Mouse (Mus musculus) left cerebral cortex, postnatal 10 days (tissue): ENCODE results near the gene Elovl6. TPM values are rescaled to one million over a fixed set of nuclear protein-coding genes. Genes with fewer than 3 reads are reported as not detected.

Source experiments
- DNase-seq, 2 experiments: peaks; one replicate each; pipeline ENCODE4 v3.0.0; 2021 to 2022; ENCODE audit warnings: low spot score in 2 of 2, mixed read lengths in 1 of 2; ENCODE audit errors: extremely low spot score in 1 of 2
- intact Hi-C: fragments of 180-260 bp; cut with DNase I; formaldehyde crosslinking; loops from one replicate; pipeline ENCODE4 v1.15.1; 2025
- total RNA-seq, 2 experiments: library from RNA; stranded (reverse); gene quantifications; 2 replicates each; pipeline ENCODE4 v1.2.3; 2021

Elovl6 gene
- total RNA-seq, 2 experiments from 2014 or later, result 45.5 to 46.1 TPM

- no peak for DNase-seq
- intact Hi-C loops, result no loop called here
Measured at GRCm38 (mm10) chr3:129561011-129561410, 28.9 kb downstream of the Elovl6 start.

GRCm38 (mm10) chr3:129561853-129562252, 29.7 kb downstream of the Elovl6 start:
- DNase-seq, result no peak
- intact Hi-C loops, result no loop called here

- no peak for DNase-seq
- intact Hi-C loops, result no loop called here
Measured at GRCm38 (mm10) chr3:129562411-129562810, 30.3 kb downstream of the Elovl6 start.

- intact Hi-C loops, result no loop called here
- no peak for DNase-seq
Measured at GRCm38 (mm10) chr3:129563807-129564206, 31.7 kb downstream of the Elovl6 start.

- no peak for DNase-seq
Measured at GRCm38 (mm10) chr3:129564852-129565251, 32.7 kb downstream of the Elovl6 start.

GRCm38 (mm10) chr3:129565458-129565857, 33.3 kb downstream of the Elovl6 start:
- DNase-seq, result no peak
- intact Hi-C loops, result no loop called here

More at GRCm38 (mm10) chr3:129564852-129565251, 32.7 kb downstream of the Elovl6 start:
- intact Hi-C loops, result no loop called here

GRCm38 (mm10) chr3:129566013-129566412, 33.9 kb downstream of the Elovl6 start:
- no peak for DNase-seq
- intact Hi-C loops, result no loop called here

- intact Hi-C loops, result no loop called here
- DNase-seq, result no peak
Measured at GRCm38 (mm10) chr3:129566876-129567275, 34.7 kb downstream of the Elovl6 start.

- intact Hi-C loops, result no loop called here
- no peak for DNase-seq
Measured at GRCm38 (mm10) chr3:129568506-129568905, 36.4 kb downstream of the Elovl6 start.

GRCm38 (mm10) chr3:129570989-129571388, 38.8 kb downstream of the Elovl6 start:
- DNase-seq, result no peak
- intact Hi-C loops, result no loop called here

GRCm38 (mm10) chr3:129571642-129572041, 39.5 kb downstream of the Elovl6 start:
- DNase-seq, result no peak
- intact Hi-C loops, result no loop called here

- no peak for DNase-seq
- intact Hi-C loops, result no loop called here
Measured at GRCm38 (mm10) chr3:129572959-129573358, 40.8 kb downstream of the Elovl6 start.

- no peak for DNase-seq
- intact Hi-C loops, result no loop called here
Measured at GRCm38 (mm10) chr3:129573609-129574008, 41.5 kb downstream of the Elovl6 start.

GRCm38 (mm10) chr3:129575086-129575485, 42.9 kb downstream of the Elovl6 start:
- no peak for DNase-seq
- intact Hi-C loops, result no loop called here

- no peak for DNase-seq
- intact Hi-C loops, result no loop called here
Measured at GRCm38 (mm10) chr3:129576522-129576921, 44.4 kb downstream of the Elovl6 start.

GRCm38 (mm10) chr3:129578741-129579475, 46.8 kb downstream of the Elovl6 start:
- intact Hi-C loops, result no loop called here
- DNase-seq, result no peak

- intact Hi-C loops, result no loop called here
- no peak for DNase-seq
Measured at GRCm38 (mm10) chr3:129581024-129581423, 48.9 kb downstream of the Elovl6 start.

- intact Hi-C loops, result no loop called here
Measured at GRCm38 (mm10) chr3:129582449-129582848, 50.3 kb downstream of the Elovl6 start.

GRCm38 (mm10) chr3:129583290-129583689, 51.1 kb downstream of the Elovl6 start:
- intact Hi-C loops, result no loop called here
- DNase-seq, result no peak

More at GRCm38 (mm10) chr3:129582449-129582848, 50.3 kb downstream of the Elovl6 start:
- no peak for DNase-seq

GRCm38 (mm10) chr3:129587916-129588315, 55.8 kb downstream of the Elovl6 start:
- DNase-seq, result no peak
- intact Hi-C loops, result no loop called here

- intact Hi-C loops, result no loop called here
- no peak for DNase-seq
Measured at GRCm38 (mm10) chr3:129588753-129589152, 56.6 kb downstream of the Elovl6 start.
